Mouse (Mus musculus) embryonic facial prominence, embryonic 14.5 days (tissue): ENCODE results near the gene Dapk2. TPM values are rescaled to one million over a fixed set of nuclear protein-coding genes. Genes with fewer than 3 reads are reported as not detected.
A peak's percentile ranks its signal among the peaks of the same experiment; 100 is the strongest.

Experiments used
- ATAC-seq: fragments of 200-750 bp; cut with Nextera tagmentation; 2 replicates; pipeline ENCODE4 v1.8.0; 2017; ENCODE audit warnings: low read depth, moderate number of reproducible peaks, moderate TSS enrichment
- DNase-seq: peaks from one replicate; pipeline ENCODE4 v3.0.0-alpha.2; 2015; ENCODE audit warnings: low spot score
- H3K27ac ChIP-seq: fragments of 300-500 bp; sonication (generic); replicated peaks from 2 replicates; pipeline ENCODE4 v1.5.1; 2014; ENCODE audit warnings: low read depth, mild to moderate bottlenecking, low read length, moderate library complexity
- H3K27me3 ChIP-seq: fragments of 300-500 bp; sonication (generic); replicated peaks from 2 replicates; pipeline ENCODE4 v1.6.1; 2014; ENCODE audit warnings: low read length; ENCODE audit not compliant: control insufficient read depth, insufficient read depth
- H3K36me3 ChIP-seq: fragments of 300-500 bp; sonication (generic); 2 replicates; pipeline ENCODE4 v1.6.1; 2014; ENCODE audit warnings: low read length, mixed read lengths; ENCODE audit not compliant: control insufficient read depth, insufficient read depth
- H3K4me1 ChIP-seq: fragments of 300-500 bp; sonication (generic); 2 replicates; pipeline ENCODE4 v1.6.1; 2014; ENCODE audit warnings: antibody characterized with exemption, low read length; ENCODE audit not compliant: control insufficient read depth, insufficient read depth
- H3K4me2 ChIP-seq: fragments of 300-500 bp; sonication (generic); 2 replicates; pipeline ENCODE4 v1.6.1; 2014; ENCODE audit warnings: low read depth, mild to moderate bottlenecking, low read length, moderate library complexity, mixed read lengths
- H3K4me3 ChIP-seq: fragments of 300-500 bp; sonication (generic); 2 replicates; pipeline ENCODE4 v1.5.1; 2014; ENCODE audit warnings: low read depth, mild to moderate bottlenecking, low read length
- H3K9ac ChIP-seq: fragments of 300-500 bp; sonication (generic); 2 replicates; pipeline ENCODE4 v1.6.1; 2014; ENCODE audit warnings: low read depth, mild to moderate bottlenecking, low read length, moderate library complexity, mixed read lengths
- H3K9me3 ChIP-seq: fragments of 300-500 bp; sonication (generic); 2 replicates; pipeline ENCODE4 v1.6.1; 2016; ENCODE audit warnings: low read length; ENCODE audit not compliant: control insufficient read depth
- WGBS: fragments of 180-500 bp; shearing (Covaris S2); extraction: QIAGEN DNeasy Blood & Tissue Kit; methylation state at CpG from one replicate; pipeline ENCODE4 v1.1.7; 2014; 5-methylcytosine and 5-hydroxymethylcytosine counted together
- polyA plus RNA-seq: library from polyadenylated mRNA; unstranded; fragments of >200 nt; fragmentation: Nextera tagmentation; extraction: Ambion mirVana; gene quantifications from 2 replicates; pipeline ENCODE4 v1.2.1, GENCODE M21; 2014

Dapk2 gene
- polyA plus RNA-seq, 1 experiment from 2014 or later: 14.3 TPM

GRCm38 (mm10) chr9:66153594-66153993 is 4.4 kb upstream of the Dapk2 start:
- Histone ChIP-seq H3K27me3 (peaks cover 18% of the 10 kb centered on the region; the same call in 1 of the 2 replicates), H3K9ac (no peak overlapping the region), H3K27ac (no peak overlapping the region), H3K36me3 (no peaks in the 10 kb centered on the region), H3K4me3 (no peak overlapping the region), H3K4me1 (peaks cover 6% of the 10 kb centered on the region), H3K9me3 (no peaks in the 10 kb centered on the region), H3K4me2 (no peak overlapping the region)
- no peak for DNase-seq
- WGBS: 90% methylated on average over 6 of the region's 6 CpGs
- no peak for ATAC-seq

GRCm38 (mm10) chr9:66154013-66154412 is 4.0 kb upstream of the Dapk2 start:
- no peak for DNase-seq
- no peak for ATAC-seq
- peaks cover 22% of the 10 kb centered on the region; the same call in 1 of the 2 replicates for H3K27me3 ChIP-seq
- H3K36me3 ChIP-seq: no peaks in the 10 kb centered on the region
- H3K9ac ChIP-seq: no peak overlapping the region
- H3K4me1 ChIP-seq: peaks cover 6% of the 10 kb centered on the region
- H3K4me2 ChIP-seq: no peak overlapping the region
- no peaks in the 10 kb centered on the region for H3K9me3 ChIP-seq
- 87% methylated on average over 9 of the region's 9 CpGs for WGBS
- H3K4me3 ChIP-seq: no peak overlapping the region
- no peak overlapping the region for H3K27ac ChIP-seq

- Histone ChIP-seq H3K4me2 (no peak overlapping the region), H3K9ac (no peak overlapping the region), H3K27me3 (peaks cover 25% of the 10 kb centered on the region), H3K27ac (no peak overlapping the region), H3K4me1 (peaks cover 6% of the 10 kb centered on the region), H3K4me3 (no peak overlapping the region), H3K9me3 (no peaks in the 10 kb centered on the region), H3K36me3 (no peaks in the 10 kb centered on the region)
- ATAC-seq: no peak
- 76% methylated on average over 1 of the region's 1 CpGs for WGBS
- no peak for DNase-seq
These were observed 2.5 kb upstream of the Dapk2 start for GRCm38 (mm10) chr9:66155534-66155933.

- ATAC-seq (no peak), DNase-seq (no peak)
- Histone ChIP-seq H3K4me3 (no peak overlapping the region), H3K27me3 (peaks cover 25% of the 10 kb centered on the region), H3K27ac (no peak overlapping the region), H3K4me2 (peak overlapping the region; percentile 65; the same call in 1 of the 2 replicates), H3K4me1 (peaks cover 6% of the 10 kb centered on the region), H3K36me3 (no peaks in the 10 kb centered on the region), H3K9me3 (no peaks in the 10 kb centered on the region), H3K9ac (0 out of 2 replicates have a peak overlapping the region, but pooled peaks have one; percentile 55)
- WGBS: 79% methylated on average over 6 of the region's 6 CpGs
These were observed 935 bp downstream of the Dapk2 start for GRCm38 (mm10) chr9:66158885-66159430.

- Histone ChIP-seq H3K4me1 (peaks cover 6% of the 10 kb centered on the region), H3K36me3 (no peaks in the 10 kb centered on the region), H3K27me3 (peaks cover 25% of the 10 kb centered on the region), H3K4me3 (no peak overlapping the region), H3K27ac (no peak overlapping the region), H3K9me3 (no peaks in the 10 kb centered on the region), H3K9ac (no peak overlapping the region), H3K4me2 (no peak overlapping the region)
- WGBS: 79% methylated on average over 2 of the region's 2 CpGs
- ATAC-seq: no peak
- no peak for DNase-seq
These were observed 2.1 kb downstream of the Dapk2 start for GRCm38 (mm10) chr9:66160155-66160554.

- H3K4me2 ChIP-seq: no peak overlapping the region
- 85% methylated on average over 9 of the region's 9 CpGs for WGBS
These were observed 5.0 kb downstream of the Dapk2 start for GRCm38 (mm10) chr9:66162995-66163394.

GRCm38 (mm10) chr9:66167222-66167621 is 9.2 kb downstream of the Dapk2 start:
- no peak overlapping the region for H3K4me3 ChIP-seq
- no peak overlapping the region for H3K9ac ChIP-seq
- WGBS: 80% methylated on average over 5 of the region's 5 CpGs
- H3K4me1 ChIP-seq: no peaks in the 10 kb centered on the region; the same call in 1 of the 2 replicates
- no peak for DNase-seq
- no peak for ATAC-seq
- H3K9me3 ChIP-seq: no peaks in the 10 kb centered on the region
- H3K27me3 ChIP-seq: no peaks in the 10 kb centered on the region
- no peak overlapping the region for H3K27ac ChIP-seq
- no peak overlapping the region for H3K4me2 ChIP-seq
- no peaks in the 10 kb centered on the region for H3K36me3 ChIP-seq

More at GRCm38 (mm10) chr9:66162995-66163394, 5.0 kb downstream of the Dapk2 start:
- no peaks in the 10 kb centered on the region for H3K9me3 ChIP-seq
- H3K27ac ChIP-seq: no peak overlapping the region
- no peak overlapping the region for H3K9ac ChIP-seq
- H3K27me3 ChIP-seq: peaks cover 13% of the 10 kb centered on the region
- no peak for DNase-seq
- no peaks in the 10 kb centered on the region for H3K36me3 ChIP-seq
- no peak for ATAC-seq
- peaks cover under 1% of the 10 kb centered on the region for H3K4me1 ChIP-seq
- no peak overlapping the region for H3K4me3 ChIP-seq

GRCm38 (mm10) chr9:66168233-66168632 is 10.2 kb downstream of the Dapk2 start:
- 14% methylated on average over 1 of the region's 1 CpGs for WGBS
- peak; percentile 46 for DNase-seq
- Histone ChIP-seq H3K36me3 (no peaks in the 10 kb centered on the region), H3K27ac (no peak overlapping the region), H3K9ac (no peak overlapping the region), H3K9me3 (no peaks in the 10 kb centered on the region), H3K4me3 (no peak overlapping the region), H3K4me2 (no peak overlapping the region), H3K27me3 (no peaks in the 10 kb centered on the region), H3K4me1 (no peaks in the 10 kb centered on the region; the same call in 1 of the 2 replicates)
- peak; percentile 78; the same call in 1 of the 2 replicates for ATAC-seq

GRCm38 (mm10) chr9:66170506-66170905 is 12.5 kb downstream of the Dapk2 start:
- Histone ChIP-seq H3K4me1 (no peaks in the 10 kb centered on the region; the same call in 1 of the 2 replicates), H3K9me3 (no peaks in the 10 kb centered on the region), H3K4me2 (no peak overlapping the region), H3K36me3 (no peaks in the 10 kb centered on the region), H3K27me3 (no peaks in the 10 kb centered on the region), H3K27ac (no peak overlapping the region), H3K9ac (no peak overlapping the region), H3K4me3 (no peak overlapping the region)
- ATAC-seq (no peak), DNase-seq (no peak)
- 32% methylated on average over 5 of the region's 5 CpGs for WGBS
